Mouse (Mus musculus) neural tube, postnatal 0 days (tissue): Measurements from ENCODE around the gene Gsdma3. TPM values are rescaled to one million over a fixed set of nuclear protein-coding genes. Genes with fewer than 3 reads are reported as not detected.

Experiments used
- polyA plus RNA-seq: library from polyadenylated mRNA; unstranded; fragments of >200 nt; fragmentation: Nextera tagmentation; extraction: Ambion mirVana; gene quantifications from 2 replicates; pipeline ENCODE4 v1.2.1, GENCODE M21; 2015

Gsdma3 gene
- not detected in 2 replicates for polyA plus RNA-seq

DNA sequence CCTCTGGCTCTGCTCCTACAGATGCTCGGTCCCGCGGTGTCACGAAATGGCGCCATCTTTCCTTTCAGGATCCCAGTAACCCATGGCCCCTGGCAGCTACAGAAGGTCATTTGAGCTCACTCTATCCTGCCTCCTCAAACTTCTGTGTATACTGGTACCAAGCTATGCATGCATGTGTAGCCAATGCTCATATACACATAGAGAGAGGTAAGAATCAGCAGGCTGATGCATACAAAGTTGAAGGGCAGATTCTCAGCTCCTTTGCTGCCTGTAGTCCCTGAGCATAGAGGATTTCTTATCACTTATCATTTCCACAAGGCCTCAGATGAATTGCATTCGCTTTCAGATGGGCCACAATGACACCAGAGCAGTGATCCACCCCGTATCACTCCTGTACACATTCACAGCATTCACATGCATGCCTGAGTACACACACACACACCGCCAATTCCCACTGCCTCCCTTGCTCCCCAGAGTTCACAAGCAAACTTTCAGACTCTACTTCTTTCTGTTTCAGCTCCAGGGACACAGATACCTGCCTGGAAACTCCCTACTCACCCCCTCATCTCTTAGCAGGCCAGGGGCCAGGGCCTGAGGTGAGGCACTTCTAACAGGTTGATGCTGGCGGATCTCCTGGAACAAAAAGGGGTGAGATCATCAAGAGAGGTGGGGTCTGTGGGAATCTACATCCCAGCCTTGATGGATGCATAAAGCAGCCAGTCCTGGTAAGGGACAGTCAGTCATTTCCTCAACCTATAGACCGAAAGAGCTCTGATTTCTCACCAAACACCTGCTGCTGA is at the start of gene Gsdma3, which contains the start of gene Gm12355:
TSS of gene Gsdma3 (plus strand) at position 750 of the 800 bp plus-strand sequence.
TSS of gene Gm12355 (minus strand) at position 51 of the 800 bp plus-strand sequence.

DNA sequence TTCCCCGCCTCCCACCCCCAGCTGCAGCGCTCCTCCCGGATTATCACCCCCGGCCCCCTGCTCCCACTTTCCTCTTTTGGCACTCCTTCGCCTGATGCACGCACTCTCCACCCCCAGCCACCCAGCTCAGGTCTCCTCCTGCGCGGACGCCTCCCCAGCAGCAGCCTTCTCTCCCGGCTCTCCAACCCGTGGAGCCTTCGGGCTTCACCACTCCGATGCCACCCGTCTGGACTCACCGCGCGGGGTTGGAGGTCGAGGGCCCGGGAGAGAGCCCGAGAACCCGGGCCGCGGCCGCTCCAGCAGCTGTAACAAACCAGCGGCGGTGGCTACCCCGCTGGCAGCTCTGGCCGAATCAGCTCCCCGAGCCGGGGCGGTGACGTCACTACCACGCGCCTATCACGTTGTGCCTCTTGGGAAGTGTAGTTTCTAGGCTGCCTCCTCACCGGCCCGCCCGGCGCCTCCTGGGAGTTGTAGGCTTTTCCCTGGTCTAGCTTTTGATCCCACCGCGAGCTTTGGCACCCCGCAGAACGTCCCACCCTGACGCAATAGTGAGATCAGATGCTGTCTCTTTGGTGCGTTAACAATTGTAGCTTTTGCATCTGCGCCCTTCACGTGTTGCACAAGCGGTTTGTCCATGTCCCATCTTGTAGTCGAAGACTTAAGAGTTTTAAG is 39.1 kb upstream of the Gsdma3 start, which contains the start of gene Ormdl3:
TSS of gene Ormdl3 (minus strand) at position 477 of the 672 bp plus-strand sequence.

GRCm38 (mm10) chr11:98597991-98598390 is 28.2 kb upstream of the Gsdma3 start, which contains the start of gene Lrrc3c:
Gene Lrrc3c (plus strand): TSS chr11:98598291.

DNA sequence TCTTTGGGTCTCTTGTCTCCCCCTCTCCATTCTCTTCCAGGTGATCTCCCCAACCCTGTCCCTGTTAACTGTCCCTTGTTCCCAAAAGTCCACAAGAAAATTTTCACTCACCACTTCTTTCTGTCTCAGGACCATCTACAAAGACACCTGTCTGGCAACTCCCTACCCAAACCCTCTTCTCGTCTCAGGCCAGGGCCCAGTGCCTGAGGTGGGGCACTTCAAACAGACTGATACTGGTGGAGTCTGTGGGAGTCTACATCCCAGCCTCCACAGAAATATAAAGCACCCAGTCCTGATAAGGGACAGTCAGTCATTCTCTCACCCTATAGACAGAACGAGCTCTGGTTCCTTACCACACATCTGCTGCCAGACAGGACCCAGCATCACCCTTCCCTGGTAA is 20.3 kb downstream of the Gsdma3 start, which contains the start of gene Gsdma2:
TSS of gene Gsdma2 (plus strand) at position 301 of the 400 bp plus-strand sequence.

GRCm38 (mm10) chr11:98664091-98664490 is 37.9 kb downstream of the Gsdma3 start, which contains the start of gene Gsdma:
Gene Gsdma (plus strand): TSS chr11:98664351.

DNA sequence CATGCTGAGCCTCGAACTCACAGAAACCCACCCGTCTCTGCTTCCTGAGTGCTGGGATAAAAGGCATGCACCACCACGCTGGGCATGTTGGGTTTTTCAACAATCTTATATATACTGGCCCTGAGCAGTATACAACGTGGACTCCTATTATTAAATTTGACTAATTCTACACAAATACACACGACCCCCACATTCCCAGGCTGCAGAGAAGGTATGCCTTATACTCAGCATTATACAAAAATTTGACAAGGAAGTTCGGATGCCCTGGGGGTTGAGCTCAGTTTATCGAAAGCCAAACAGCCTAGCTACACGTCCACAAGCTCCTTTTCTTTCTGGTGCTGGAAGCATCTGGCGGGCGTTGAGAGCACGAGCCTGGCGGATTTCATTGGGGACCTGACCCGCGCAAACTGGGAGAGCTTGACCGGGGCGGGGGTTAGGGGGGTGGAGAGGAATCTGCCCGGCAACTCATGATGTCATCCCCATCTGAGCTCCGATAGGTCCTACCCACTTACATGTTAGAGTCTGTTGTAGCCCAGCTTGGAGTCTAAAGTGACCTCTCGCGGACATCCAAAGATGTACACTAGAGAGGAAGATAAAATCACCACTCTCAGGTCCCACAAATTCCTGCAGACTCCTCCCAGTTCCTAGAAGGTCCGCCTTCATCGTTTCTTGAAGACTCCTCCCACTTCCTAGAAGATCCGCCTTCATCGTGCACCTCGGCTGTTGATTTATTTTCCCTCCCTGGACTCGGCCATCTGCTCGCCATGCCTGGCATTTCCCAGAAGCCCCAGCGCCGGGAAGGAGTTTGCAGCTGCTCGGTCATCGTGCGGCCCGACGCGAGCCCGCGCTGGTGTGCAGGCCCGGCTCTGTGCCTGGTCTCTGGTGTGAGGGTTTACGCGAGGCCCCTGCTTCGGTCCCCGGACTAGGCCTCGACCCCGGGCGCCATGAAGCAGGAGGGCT is 55.9 kb downstream of the Gsdma3 start, which contains the start of gene Psmd3:
TSS of gene Psmd3 (plus strand) at position 769 of the 960 bp plus-strand sequence.

Other genes starting within 250 kb of the Gsdma3 start
- 0.27 and 0.33 TPM in 2 replicates for gene Tcap, start 242.5 kb upstream of the Gsdma3 start, polyA plus RNA-seq
- 3.2 and 3.7 TPM in 2 replicates for gene Pnmt, start 239.9 kb upstream of the Gsdma3 start, polyA plus RNA-seq
- gene Pgap3, start 225.9 kb upstream of the Gsdma3 start, polyA plus RNA-seq = 7.6 and 8.4 TPM in 2 replicates
- 6.6 TPM in 2 replicates for gene Erbb2, start 213.9 kb upstream of the Gsdma3 start, polyA plus RNA-seq
- 270 and 284 TPM in 2 replicates for gene Mien1, start 187.4 kb upstream of the Gsdma3 start, polyA plus RNA-seq
- 0.80 and 1.0 TPM in 2 replicates for gene Grb7, start 180.0 kb upstream of the Gsdma3 start, polyA plus RNA-seq
- gene Ikzf3, start 80.3 kb upstream of the Gsdma3 start, polyA plus RNA-seq = 0.26 and 0.32 TPM in 2 replicates
- gene Zpbp2, start 75.3 kb upstream of the Gsdma3 start, polyA plus RNA-seq = 0.47 and 0.81 TPM in 2 replicates
- 76.4 and 90.5 TPM in 2 replicates for gene Ormdl3, start 39.0 kb upstream of the Gsdma3 start, polyA plus RNA-seq
- not detected in 2 replicates for gene Lrrc3c, start 28.1 kb upstream of the Gsdma3 start, polyA plus RNA-seq
- 0.33 and 0.52 TPM in 2 replicates for gene Gm12355, start 699 bp upstream of the Gsdma3 start, polyA plus RNA-seq
- not detected in 2 replicates for gene Gsdma2, start 20.4 kb downstream of the Gsdma3 start, polyA plus RNA-seq
- gene Gsdma, start 38.0 kb downstream of the Gsdma3 start, polyA plus RNA-seq = 0.13 TPM in 1 of 2 replicates, not detected in the other
- gene Psmd3, start 56.2 kb downstream of the Gsdma3 start, polyA plus RNA-seq = 171 and 181 TPM in 2 replicates
- not detected in 2 replicates for gene Csf3, start 74.9 kb downstream of the Gsdma3 start, polyA plus RNA-seq
- gene Med24, start 103.1 kb downstream of the Gsdma3 start, polyA plus RNA-seq = 37.3 and 45.1 TPM in 2 replicates
- gene Thra, start 114.3 kb downstream of the Gsdma3 start, polyA plus RNA-seq = 152 and 177 TPM in 2 replicates
- 8.4 and 10.3 TPM in 2 replicates for gene Nr1d1, start 149.0 kb downstream of the Gsdma3 start, polyA plus RNA-seq
- gene Msl1, start 169.2 kb downstream of the Gsdma3 start, polyA plus RNA-seq = 31.5 and 32.2 TPM in 2 replicates
- 34.2 and 37.0 TPM in 2 replicates for gene Casc3, start 178.5 kb downstream of the Gsdma3 start, polyA plus RNA-seq
- 14.0 and 19.0 TPM in 2 replicates for gene Rapgefl1, start 210.4 kb downstream of the Gsdma3 start, polyA plus RNA-seq
- 3.1 and 4.0 TPM in 2 replicates for gene Wipf2, start 237.3 kb downstream of the Gsdma3 start, polyA plus RNA-seq